Mouse (Mus musculus): Measurements from ENCODE around the gene Gnb3.
"Not testable (repeated sequence)": the region's sequence is repeated elsewhere in the genome, so short reads cannot be mapped to it uniquely, and the experiment has no call there.

Gene Gnb3

GRCm38 (mm10) chr6:124857840-124858530 lies 17.9 kb upstream of the Gnb3 start:
- no peak for DNase-seq (ENCODE audit: low spot score in 2 of 2)

DNA sequence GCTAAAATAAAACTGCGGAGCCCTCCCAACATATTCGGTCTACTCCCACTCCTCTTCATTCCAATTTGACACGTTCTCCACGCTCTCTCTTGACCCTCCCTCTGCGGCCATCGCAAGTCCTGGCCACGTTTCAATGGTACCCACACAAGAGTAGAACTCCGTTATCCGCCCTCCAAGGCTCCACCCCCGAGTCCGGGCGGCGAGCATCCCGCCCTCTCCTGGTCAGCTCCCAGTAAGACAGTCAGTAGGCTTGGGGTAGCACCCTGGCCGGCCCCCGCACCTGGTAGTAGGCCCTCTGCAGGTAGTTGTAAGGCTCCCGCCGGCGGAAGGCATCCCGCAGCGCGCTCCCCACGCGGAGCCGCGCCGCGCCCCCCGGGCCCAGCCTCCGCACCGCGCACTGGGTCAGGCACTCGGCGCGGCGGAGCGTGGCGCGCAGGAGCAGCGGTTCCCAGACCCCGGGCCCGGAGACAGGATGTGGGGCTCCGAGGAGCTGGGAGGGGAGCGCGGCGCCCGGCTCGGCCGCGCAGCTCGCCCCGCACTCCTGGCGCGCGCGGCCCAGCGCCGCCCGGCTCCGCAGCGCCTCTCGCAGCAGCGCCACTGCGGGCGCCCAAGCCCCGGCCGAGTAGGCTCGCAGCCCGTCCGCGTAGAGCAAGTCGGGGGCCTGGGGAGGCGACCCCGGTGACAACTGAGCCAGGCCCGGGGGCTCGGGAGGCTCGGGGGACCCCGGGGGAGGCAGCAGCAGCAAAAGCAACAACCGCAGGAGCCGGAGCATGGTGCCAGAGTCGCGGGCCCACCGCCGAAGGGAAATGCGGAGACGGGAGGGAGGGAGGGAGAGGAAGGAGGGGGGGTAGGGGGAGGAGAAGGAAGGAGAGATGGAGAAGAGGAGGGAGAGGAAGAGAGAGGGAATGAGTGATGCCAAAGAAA lies 17.1 kb upstream of the Gnb3 start, which contains the start of gene P3h3:
Gene P3h3, minus strand, starts transcription at position 837 of the 924 bp plus-strand sequence.
- peak; percentile 76 to 79 for DNase-seq (ENCODE audit: low spot score in 2 of 2)

DNA sequence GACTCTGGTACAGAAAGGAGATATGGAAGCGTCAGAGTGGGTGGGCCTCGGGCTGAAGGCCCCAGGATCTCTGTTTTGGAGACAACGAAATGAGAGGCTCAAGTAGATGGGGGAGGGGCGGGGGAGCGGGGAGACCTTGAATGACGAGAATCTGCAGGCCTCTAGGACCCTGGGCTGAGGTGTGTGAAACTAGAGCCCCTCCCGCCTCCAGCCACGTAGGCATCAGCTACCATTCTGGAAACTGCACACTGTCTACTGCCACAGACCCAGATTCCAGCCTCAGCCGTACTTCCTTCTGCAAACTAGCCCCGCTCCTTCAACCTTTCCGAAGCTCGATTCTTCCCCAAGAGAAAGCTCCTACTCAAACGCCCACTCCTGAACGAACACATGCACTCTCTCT lies 16.2 kb upstream of the Gnb3 start:
- no peak for DNase-seq (ENCODE audit: low spot score in 2 of 2)

- DNase-seq (ENCODE audit: low spot score in 2 of 2) = no peak
These were observed 14.6 kb upstream of the Gnb3 start for GRCm38 (mm10) chr6:124854647-124855046.

DNA sequence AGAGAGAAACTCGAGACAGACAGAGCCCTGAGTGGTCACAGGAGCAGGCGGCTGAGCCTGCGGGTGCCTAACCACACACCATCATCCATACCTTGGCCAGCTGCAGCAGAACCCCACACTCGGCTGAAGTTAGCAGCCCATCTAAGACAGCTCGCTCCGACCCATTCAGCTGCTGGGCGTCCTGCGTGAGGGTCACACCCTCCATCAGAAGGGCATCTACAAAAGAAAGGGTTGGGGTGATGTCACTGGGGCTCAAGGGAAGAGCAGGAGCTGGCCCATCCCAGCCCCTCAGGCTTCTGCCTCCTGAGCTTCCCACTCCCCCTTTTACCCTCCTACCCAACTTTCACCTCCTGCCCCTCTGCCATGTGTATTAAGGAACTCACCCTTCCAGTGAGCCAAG lies 10.5 kb upstream of the Gnb3 start:
- no peak for DNase-seq (ENCODE audit: low spot score in 2 of 2)

DNA sequence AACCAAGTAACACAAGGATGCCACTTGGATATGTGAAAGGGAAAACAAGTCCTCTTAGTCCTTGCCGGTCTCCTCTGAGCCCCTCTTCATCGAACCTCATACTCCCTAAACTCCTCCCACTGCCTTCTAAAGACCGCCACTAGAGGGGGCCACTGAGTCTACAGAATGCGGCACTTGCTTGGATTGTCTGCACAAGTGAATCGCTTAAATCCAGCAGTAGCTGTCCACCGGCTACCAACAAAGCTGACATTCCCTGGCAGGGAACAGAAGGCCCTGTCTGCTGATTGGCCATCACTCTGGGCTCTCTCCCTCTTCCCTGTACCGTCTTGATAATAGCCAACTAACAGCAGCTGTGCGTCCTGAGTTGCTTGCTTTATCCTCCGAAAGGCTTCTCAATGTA lies 7.2 kb upstream of the Gnb3 start:
- DNase-seq (ENCODE audit: low spot score in 2 of 2) = peak; percentile 89 to 97

DNA sequence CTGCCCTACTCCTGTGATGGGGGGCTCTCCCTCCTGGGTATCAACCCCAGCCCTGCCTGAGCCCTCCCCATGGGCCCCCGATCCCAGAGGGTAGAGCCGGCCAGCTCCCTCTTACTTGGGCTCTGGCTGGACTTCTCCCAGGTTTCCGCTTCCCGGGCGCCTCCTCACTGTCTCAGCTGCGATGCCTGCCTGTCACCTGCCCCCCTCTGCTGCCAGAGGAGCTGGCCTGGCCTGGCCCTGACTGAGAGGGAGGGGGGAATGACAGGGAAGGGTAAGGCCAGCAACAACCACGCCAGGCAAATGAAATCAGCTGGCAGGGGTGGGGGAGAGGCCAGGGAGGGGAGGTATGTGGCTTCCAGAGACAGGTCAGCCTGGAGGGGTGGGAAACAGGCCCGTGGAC lies 270 bp downstream of the Gnb3 start:
- DNase-seq (ENCODE audit: low spot score in 2 of 2) = no peak

GRCm38 (mm10) chr6:124836411-124836810 lies 3.7 kb downstream of the Gnb3 start:
- DNase-seq (ENCODE audit: low spot score in 2 of 2) = no peak

GRCm38 (mm10) chr6:124835531-124835930 lies 4.5 kb downstream of the Gnb3 start:
- no peak for DNase-seq (ENCODE audit: low spot score in 2 of 2)

GRCm38 (mm10) chr6:124834512-124835081 lies 5.5 kb downstream of the Gnb3 start:
- no peak for DNase-seq (ENCODE audit: low spot score in 2 of 2)

DNA sequence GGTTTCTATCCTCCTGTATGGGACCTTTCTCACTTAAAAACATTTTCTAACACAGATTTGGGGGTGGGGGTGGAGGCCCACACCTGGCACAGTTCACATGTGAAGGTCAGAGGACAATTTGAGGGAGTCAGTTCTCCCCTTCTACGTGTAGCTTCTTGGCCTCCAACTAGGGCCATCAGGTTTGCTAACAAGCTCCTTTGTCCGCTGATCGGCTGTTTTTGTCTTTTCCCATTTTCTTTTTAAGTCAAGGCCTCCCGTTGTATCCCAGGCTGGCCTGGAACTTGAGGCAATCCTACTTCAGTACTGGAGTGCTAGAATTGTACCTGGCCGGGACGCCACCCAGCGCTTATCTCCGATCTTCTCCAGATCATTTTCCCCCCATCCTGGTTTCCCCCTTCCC lies 8.4 kb downstream of the Gnb3 start:
- DNase-seq (ENCODE audit: low spot score in 2 of 2) = no peak

DNA sequence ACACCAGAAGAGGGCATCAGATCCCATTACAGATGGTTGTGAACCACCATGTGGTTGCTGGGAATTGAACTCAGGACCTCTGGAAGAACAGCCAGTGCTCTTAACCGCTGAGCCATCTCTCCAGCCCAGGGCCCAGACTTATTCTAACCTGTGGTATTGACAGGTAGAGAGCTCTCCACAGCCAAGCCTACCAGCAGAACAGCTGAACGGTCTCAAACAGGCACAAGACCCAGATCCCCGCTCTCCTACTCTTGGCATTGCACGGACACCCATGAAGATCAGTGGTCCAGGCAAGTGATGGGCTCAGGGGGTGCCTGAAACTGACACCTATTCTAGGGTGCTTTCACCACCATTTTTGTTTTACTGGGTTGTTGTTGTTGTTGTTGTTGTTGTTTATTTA lies 8.9 kb downstream of the Gnb3 start:
- DNase-seq (ENCODE audit: low spot score in 2 of 2) = not testable (repeated sequence)

- peak; percentile 88 to 93 for DNase-seq (ENCODE audit: low spot score in 2 of 2)
These were observed 10.0 kb downstream of the Gnb3 start for GRCm38 (mm10) chr6:124829799-124830700.

DNA sequence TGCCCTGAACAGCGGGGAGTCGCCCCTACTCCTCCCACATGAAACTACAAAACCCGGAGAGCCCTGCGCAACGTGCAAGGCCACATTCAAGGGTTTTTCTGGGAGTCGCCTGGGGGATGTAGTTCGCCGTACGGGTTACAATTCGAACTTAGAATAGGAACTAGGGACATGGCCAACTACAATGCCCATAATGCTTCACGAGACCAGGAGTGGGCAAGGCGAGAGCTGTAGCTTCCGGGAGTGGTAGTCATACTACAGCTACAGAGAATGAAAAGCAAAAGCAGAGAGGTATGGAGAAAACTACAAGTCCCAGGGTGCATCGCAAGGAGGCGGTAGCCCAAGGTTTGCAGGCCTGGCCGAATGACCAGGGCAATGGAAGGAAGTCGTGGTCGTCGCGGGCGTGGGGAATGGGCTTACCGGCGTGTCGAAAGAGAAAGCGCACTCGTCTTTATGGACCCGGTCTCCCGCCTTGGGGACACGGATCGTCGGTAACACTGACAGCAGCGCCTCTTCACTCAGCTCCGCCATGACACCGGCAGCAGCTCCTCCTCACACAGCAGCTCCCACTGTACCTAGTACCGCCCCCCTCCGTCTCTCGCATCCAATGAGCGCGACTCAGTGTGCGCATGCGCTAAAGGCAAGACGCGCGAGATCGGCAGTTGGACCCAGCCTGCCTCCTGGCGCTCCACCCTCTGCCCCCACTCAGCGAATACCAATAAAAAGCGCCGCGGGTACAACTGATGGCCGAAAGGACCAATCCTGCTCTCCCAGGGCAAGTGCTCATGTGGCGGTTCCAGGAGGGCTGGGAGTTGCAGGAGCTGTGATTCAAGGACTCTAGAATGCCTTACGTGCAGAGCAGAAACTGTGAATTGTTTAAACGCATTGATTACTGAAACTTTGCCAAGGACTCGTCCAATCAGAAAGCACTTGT lies 10.9 kb downstream of the Gnb3 start, which contains the start of the genes Usp5 and Cdca3:
Gene Usp5, minus strand, starts transcription at position 617 of the 931 bp plus-strand sequence.
Gene Cdca3, plus strand, starts transcription at position 680 of the 931 bp plus-strand sequence.
- DNase-seq (ENCODE audit: low spot score in 2 of 2) = peak; percentile 96 to 99

DNA sequence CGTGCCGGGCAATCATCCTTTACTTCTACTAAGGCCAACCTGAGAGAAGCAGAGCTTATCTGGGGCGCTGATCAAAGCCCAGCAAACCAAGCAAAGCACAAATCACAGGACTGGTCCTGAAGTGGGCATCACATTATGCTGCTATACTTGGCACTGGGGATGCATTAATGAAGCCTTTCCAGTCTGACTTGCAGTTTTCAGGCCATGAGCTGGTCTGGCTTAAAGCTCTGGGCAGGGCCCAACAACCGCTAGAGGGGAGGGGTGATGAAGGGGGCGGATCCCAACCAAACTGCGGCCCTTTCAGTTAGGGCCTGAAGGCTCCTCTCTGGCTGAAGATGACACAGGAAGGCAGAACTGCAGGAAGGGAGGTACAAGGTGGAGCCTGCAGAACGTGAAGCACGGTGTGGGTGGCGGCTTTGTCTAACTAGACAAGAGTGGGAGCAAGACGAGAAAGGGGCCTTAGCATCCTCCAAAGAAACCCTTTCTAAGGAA lies 11.9 kb downstream of the Gnb3 start:
- peak in 1 of 2 experiments; percentile 42 for DNase-seq (ENCODE audit: low spot score in 2 of 2)

- DNase-seq (ENCODE audit: low spot score in 2 of 2) = no peak
These were observed 18.0 kb downstream of the Gnb3 start for GRCm38 (mm10) chr6:124822049-124822448.

- DNase-seq (ENCODE audit: low spot score in 2 of 2) = no peak
These were observed 19.2 kb downstream of the Gnb3 start for GRCm38 (mm10) chr6:124820891-124821290.

DNA sequence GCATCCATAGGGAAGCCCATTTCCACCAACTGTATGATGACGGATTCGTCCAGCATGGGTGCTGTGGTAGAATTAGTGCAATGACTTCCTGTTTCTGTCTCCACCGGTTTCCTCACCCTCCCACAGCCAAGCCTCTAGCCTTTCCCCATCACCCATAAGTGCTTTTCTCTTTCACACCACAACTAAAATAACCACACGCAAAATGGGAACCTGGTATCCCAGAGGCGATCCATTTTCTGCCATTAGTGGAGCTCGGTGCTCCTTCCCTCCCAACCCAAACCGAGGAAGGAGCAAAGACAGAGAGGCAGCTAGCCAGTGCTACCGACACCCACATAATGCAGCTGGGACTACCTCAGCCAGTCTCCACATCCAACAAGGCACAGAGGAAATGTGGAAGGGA lies 22.1 kb downstream of the Gnb3 start:
- no peak for DNase-seq (ENCODE audit: low spot score in 2 of 2)

GRCm38 (mm10) chr6:124817563-124817962 lies 22.5 kb downstream of the Gnb3 start:
- DNase-seq (ENCODE audit: low spot score in 2 of 2) = no peak

DNA sequence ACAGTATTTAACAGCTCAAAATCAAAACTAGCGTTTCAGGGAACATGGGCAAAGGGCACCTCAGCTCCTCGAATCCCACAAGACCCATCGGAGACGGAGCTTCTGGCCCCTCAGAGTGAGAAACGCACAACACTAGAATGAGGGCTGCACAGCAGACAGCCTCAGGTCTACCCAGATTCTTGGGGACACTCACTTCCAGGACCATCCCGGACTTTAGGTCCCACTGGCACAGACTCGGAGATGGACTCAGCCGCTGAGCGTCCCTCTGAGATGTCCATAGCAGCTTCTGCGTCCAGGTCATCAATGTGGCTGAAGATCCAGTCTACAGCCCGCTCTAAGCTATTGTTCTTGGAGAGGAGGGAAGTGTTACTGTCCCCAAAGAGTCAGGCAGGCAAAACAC lies 22.9 kb downstream of the Gnb3 start:
- no peak for DNase-seq (ENCODE audit: low spot score in 2 of 2)

Measured in thymus, postnatal 10 days (tissue).